Mouse (Mus musculus) midbrain, embryonic 16.5 days (tissue): ENCODE data around the gene Zfp456. TPM values are rescaled to one million over a fixed set of nuclear protein-coding genes. Genes with fewer than 3 reads are reported as not detected.
"Not testable (repeated sequence)": the region's sequence is repeated elsewhere in the genome, so short reads cannot be mapped to it uniquely, and the experiment has no call there.

ENCODE experiments used
- ATAC-seq: fragments of 200-750 bp; cut with Nextera tagmentation; 2 replicates; pipeline ENCODE4 v1.8.0; 2017; ENCODE audit warnings: moderate TSS enrichment
- H3K27ac ChIP-seq: fragments of 300-500 bp; sonication (generic); 2 replicates; pipeline ENCODE4 v1.5.1; 2014; ENCODE audit warnings: mild to moderate bottlenecking, low read length, mixed read lengths
- H3K27me3 ChIP-seq: fragments of 300-500 bp; sonication (generic); 2 replicates; pipeline ENCODE4 v1.6.1; 2014; ENCODE audit warnings: low read depth, low read length, mixed read lengths; ENCODE audit not compliant: control insufficient read depth, insufficient read depth
- H3K36me3 ChIP-seq: fragments of 300-500 bp; sonication (generic); 2 replicates; pipeline ENCODE4 v1.6.1; 2014; ENCODE audit warnings: mild to moderate bottlenecking, low read length, moderate library complexity, mixed read lengths; ENCODE audit not compliant: control insufficient read depth, insufficient read depth
- H3K4me1 ChIP-seq: fragments of 300-500 bp; sonication (generic); 2 replicates; pipeline ENCODE4 v1.6.1; 2014; ENCODE audit warnings: mild to moderate bottlenecking, low read length, mixed read lengths; ENCODE audit not compliant: control insufficient read depth, insufficient read depth
- H3K4me2 ChIP-seq: fragments of 300-500 bp; sonication (generic); 2 replicates; pipeline ENCODE4 v1.6.1; 2014; ENCODE audit warnings: mild to moderate bottlenecking, low read length, mixed read lengths
- H3K4me3 ChIP-seq: fragments of 300-500 bp; sonication (generic); 2 replicates; pipeline ENCODE4 v1.5.1; 2014; ENCODE audit warnings: low read depth, mild to moderate bottlenecking, low read length, moderate library complexity, mixed read lengths
- H3K9ac ChIP-seq: fragments of 300-500 bp; sonication (generic); 2 replicates; pipeline ENCODE4 v1.6.1; 2014; ENCODE audit warnings: low read depth, low read length, mixed read lengths
- H3K9me3 ChIP-seq: fragments of 300-500 bp; sonication (generic); replicated peaks from 2 replicates; pipeline ENCODE4 v1.6.1; 2014; ENCODE audit warnings: mild to moderate bottlenecking, low read length, mixed read lengths; ENCODE audit not compliant: control insufficient read depth, poor library complexity, severe bottlenecking
- WGBS: fragments of 180-500 bp; shearing (Covaris S2); extraction: QIAGEN DNeasy Blood & Tissue Kit; methylation state at CpG from one replicate; pipeline ENCODE4 v1.1.7; 2014; 5-methylcytosine and 5-hydroxymethylcytosine counted together
- polyA plus RNA-seq: library from polyadenylated mRNA; unstranded; fragments of >200 nt; fragmentation: Nextera tagmentation; extraction: Ambion mirVana; gene quantifications from 2 replicates; pipeline ENCODE4 v1.2.1, GENCODE M21; 2015

The Zfp456 gene
- polyA plus RNA-seq, 1 experiment from 2014 or later: 0.58 TPM

DNA sequence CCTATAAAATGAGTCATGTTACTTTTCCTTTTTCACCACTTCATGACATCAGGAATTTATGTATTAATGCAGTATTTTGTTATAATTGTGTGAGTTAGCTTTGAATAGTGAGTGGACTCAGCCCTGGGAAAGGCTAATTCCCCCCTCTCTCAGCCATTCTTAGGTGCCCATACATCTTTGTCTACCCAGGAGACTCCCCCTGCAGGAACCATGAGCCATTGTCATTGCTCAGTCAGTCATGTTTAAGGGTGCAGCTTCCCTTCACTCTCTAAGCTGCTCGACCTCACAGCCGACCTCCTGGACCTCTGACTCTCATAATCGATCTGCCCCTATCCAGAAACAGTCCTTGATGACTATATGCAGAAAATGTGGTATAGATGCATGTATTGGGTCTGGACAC lies 645 bp upstream of the Zfp456 start:
- not testable (repeated sequence) for ATAC-seq, H3K27ac ChIP-seq, H3K9me3 ChIP-seq, H3K4me2 ChIP-seq, H3K4me1 ChIP-seq, H3K4me3 ChIP-seq, H3K27me3 ChIP-seq, H3K9ac ChIP-seq, H3K36me3 ChIP-seq
- WGBS: 61% methylated on average over 3 of the region's 3 CpGs

DNA sequence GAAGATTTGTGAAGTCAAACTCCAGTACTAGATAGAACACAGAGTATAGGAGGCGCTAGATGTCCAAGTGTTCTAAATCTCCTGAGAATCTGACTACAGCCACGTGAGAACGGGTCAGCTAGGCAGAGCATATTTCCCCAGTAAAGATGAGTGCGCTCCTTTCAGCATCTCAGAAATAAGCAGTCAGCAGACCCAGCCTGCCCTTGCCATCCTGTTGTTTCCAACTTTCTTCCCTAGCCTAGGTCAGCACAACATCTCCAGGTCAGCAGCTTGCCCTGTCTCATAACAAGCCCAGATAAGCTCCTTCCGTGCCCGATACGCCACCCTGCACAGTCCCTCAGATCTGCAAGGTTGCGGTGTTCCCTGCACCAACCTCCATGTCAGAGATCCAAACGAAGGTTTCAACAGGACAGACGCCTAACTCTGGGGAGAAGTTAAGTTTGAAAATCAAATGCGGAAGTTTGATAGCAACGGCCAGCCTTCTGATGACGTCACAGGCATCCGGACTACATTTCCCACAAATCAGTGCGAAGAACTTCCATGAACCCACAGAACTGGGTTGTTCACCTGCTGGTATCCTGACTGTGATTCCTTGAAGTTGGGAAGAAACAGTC lies 15.4 kb downstream of the Zfp456 start, which contains the start of the genes Gm28044 and Zfp953:
Gm28044 (minus strand) TSS at position 406 of the 614 bp plus-strand sequence.
Zfp953 (minus strand) TSS at position 475 of the 614 bp plus-strand sequence.
- Histone ChIP-seq H3K27me3 (no peaks in the 10 kb centered on the region), H3K36me3 (no peaks in the 10 kb centered on the region), H3K27ac (peak within 1 kb of the TSS; percentile 47; the same call in 1 of the 2 replicates)

DNA sequence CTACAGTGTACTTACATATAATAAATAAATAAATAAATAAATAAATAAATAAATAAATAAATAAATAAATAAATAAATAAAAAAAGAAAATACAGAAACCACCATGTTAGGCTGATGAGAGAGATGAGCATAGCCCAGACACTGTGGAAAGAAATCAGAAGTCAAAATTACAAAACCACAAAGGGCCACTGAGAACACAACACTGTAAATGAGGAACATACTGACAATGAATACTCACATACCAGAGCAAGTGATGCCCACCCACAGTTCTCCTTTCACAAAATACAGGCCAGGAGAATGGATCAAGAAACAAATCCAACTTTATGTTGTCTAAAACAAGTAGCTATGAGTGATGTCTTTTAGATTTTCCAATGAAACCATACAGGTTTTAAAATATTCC lies 23.8 kb downstream of the Zfp456 start:
- H3K4me1 ChIP-seq: no peaks in the 10 kb centered on the region

More for the DNA sequence above, 15.4 kb downstream of the Zfp456 start, which contains the start of the genes Gm28044 and Zfp953:
- H3K9me3 ChIP-seq: no peaks in the 10 kb centered on the region
- H3K4me3 ChIP-seq: peak within 1 kb of the TSS; percentile 81
- 0% methylated on average over 15 of the region's 15 CpGs for WGBS
- peak; percentile 97 for ATAC-seq
- peak within 1 kb of the TSS; percentile 67 for H3K9ac ChIP-seq
- peaks cover 11% of the 10 kb centered on the region for H3K4me1 ChIP-seq
- H3K4me2 ChIP-seq: peak within 1 kb of the TSS; percentile 84

DNA sequence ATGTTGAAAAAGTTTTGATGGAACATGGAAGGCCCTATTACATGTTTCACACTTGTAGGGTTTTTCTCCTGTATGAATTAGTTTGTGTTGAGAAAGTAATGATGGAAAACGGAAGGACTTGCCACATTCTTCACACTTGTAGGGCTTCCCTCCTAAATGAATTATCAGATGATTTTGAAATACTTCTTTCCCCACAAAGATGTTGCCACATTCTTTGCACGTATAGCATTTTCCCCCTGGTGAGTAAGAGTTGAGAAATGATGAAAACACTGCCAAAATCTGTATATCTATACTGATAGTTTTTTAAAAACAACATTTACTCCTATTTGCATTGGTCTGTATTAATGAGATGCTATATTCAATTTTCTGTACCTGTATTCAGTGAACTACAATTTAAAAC lies 32.2 kb downstream of the Zfp456 start:
- Histone ChIP-seq H3K36me3 (no peaks in the 10 kb centered on the region), H3K4me3 (no peak overlapping the region), H3K9me3 (no peaks in the 10 kb centered on the region), H3K4me2 (no peak overlapping the region), H3K27me3 (no peaks in the 10 kb centered on the region), H3K9ac (no peak overlapping the region), H3K27ac (no peak overlapping the region), H3K4me1 (no peaks in the 10 kb centered on the region)
- WGBS: 87% methylated on average over 2 of the region's 2 CpGs
- ATAC-seq: no peak

More for the DNA sequence above, 23.8 kb downstream of the Zfp456 start:
- Histone ChIP-seq H3K9me3 (no peaks in the 10 kb centered on the region), H3K4me3 (no peak overlapping the region), H3K27me3 (no peaks in the 10 kb centered on the region), H3K27ac (no peak overlapping the region), H3K4me2 (no peak overlapping the region), H3K36me3 (no peaks in the 10 kb centered on the region), H3K9ac (no peak overlapping the region)
- ATAC-seq: no peak

DNA sequence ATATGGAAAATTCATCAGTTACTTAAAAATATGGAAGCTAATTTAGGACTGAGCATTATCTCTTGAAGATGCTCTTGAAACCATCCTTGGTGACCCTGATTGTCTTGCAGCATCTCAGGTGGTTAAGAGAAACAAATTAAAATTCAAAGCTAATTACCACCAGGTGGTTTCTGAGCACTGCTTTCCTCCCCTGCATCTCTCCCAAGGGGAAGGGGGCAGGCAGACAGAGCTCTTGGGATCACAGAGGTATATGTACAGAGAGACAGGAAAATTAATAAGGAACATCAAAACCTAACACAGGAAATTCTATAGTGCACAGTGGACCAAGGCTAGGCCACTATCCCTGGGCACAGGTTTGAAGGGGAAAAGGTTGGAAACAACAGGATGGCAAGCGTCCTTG lies 42.7 kb downstream of the Zfp456 start:
- peak; percentile 57 for ATAC-seq
- H3K9ac ChIP-seq: peak overlapping the region; percentile 52
- peaks cover 11% of the 10 kb centered on the region for H3K4me1 ChIP-seq
- 81% methylated on average over 1 of the region's 1 CpGs for WGBS
- H3K4me3 ChIP-seq: peak overlapping the region; percentile 58
- H3K27me3 ChIP-seq: no peaks in the 10 kb centered on the region
- no peaks in the 10 kb centered on the region for H3K36me3 ChIP-seq
- peak overlapping the region; percentile 83 for H3K4me2 ChIP-seq
- no peak overlapping the region for H3K27ac ChIP-seq
- no peaks in the 10 kb centered on the region; the same call in 1 of the 2 replicates for H3K9me3 ChIP-seq

DNA sequence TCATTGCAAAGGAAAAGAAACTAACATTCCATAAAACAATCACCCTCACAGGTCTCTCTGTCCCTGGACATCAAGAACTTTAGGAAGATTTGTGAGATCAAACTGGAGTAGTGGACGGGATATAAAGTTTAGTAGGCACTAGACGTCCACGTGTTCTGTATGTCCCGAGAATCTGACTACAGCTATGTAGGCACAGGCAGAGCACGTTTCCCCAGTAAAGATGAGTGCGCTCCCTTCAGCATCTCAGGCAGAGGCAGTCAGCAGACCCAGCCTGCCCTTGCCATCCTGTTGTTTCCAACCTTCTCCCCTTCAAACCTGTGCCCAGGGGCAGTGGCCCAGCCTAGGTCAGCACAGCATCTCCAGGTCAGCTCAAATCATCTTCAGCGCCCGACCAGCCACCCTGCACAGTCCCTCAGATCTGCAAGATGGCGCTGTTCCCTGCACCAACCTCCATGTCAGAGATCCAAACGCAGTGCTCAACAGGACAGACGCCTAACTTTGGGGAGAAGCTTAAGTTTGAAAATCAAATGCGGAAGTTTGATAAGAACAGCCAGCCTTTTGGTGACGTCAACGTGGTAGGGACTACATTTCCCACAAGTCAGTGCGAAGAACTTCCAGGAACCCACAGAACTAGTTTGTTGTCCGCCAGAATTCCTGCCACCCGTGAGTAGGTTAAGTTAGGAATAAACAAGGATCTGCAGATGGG lies 43.4 kb downstream of the Zfp456 start, which contains the start of gene Zfp595:
Zfp595 (minus strand) TSS at position 552 of the 706 bp plus-strand sequence.
- Histone ChIP-seq H3K9me3 (no peaks in the 10 kb centered on the region; the same call in 1 of the 2 replicates), H3K27me3 (no peaks in the 10 kb centered on the region), H3K4me2 (peak within 1 kb of the TSS; percentile 83), H3K27ac (no peak within 1 kb of the TSS), H3K4me3 (peak within 1 kb of the TSS; percentile 58), H3K4me1 (peaks cover 11% of the 10 kb centered on the region), H3K9ac (peak within 1 kb of the TSS; percentile 70), H3K36me3 (no peaks in the 10 kb centered on the region)
- peak; percentile 94 for ATAC-seq
- 14% methylated on average over 17 of the region's 17 CpGs for WGBS

Other genes with a start within 250 kb of the Zfp456 start
- gene Rsl1, start 202.6 kb downstream of the Zfp456 start, polyA plus RNA-seq: 7.7 and 8.2 TPM in 2 replicates
- gene Zfp455, start 181.3 kb downstream of the Zfp456 start, polyA plus RNA-seq: 2.3 and 2.9 TPM in 2 replicates
- gene Zfp458, start 97.3 kb downstream of the Zfp456 start, polyA plus RNA-seq: 5.8 and 6.9 TPM in 2 replicates
- 0.97 and 1.2 TPM in 2 replicates for gene Zfp457, start 69.3 kb downstream of the Zfp456 start, polyA plus RNA-seq
- 1.6 and 1.9 TPM in 2 replicates for gene Zfp595, start 43.2 kb downstream of the Zfp456 start, polyA plus RNA-seq
- gene Gm28044, start 15.3 kb downstream of the Zfp456 start, polyA plus RNA-seq: not detected in 2 replicates
- gene Zfp953, start 15.2 kb downstream of the Zfp456 start, polyA plus RNA-seq: 0.57 and 0.65 TPM in 2 replicates
- 0.31 TPM in 1 of 2 replicates, not detected in the other for gene Gm28041, start 77 bp downstream of the Zfp456 start, polyA plus RNA-seq
- gene Zfp429, start 24.0 kb upstream of the Zfp456 start, polyA plus RNA-seq: 3.8 and 4.0 TPM in 2 replicates
- gene Zfp459, start 45.6 kb upstream of the Zfp456 start, polyA plus RNA-seq: 0.77 and 1.7 TPM in 2 replicates
- 6.5 TPM in 2 replicates for gene Zfp874a, start 75.8 kb upstream of the Zfp456 start, polyA plus RNA-seq
- gene Zfp874b, start 108.4 kb upstream of the Zfp456 start, polyA plus RNA-seq: 3.0 and 3.1 TPM in 2 replicates
- 11.4 and 12.9 TPM in 2 replicates for gene Zfp58, start 124.7 kb upstream of the Zfp456 start, polyA plus RNA-seq
- gene Gm26965, start 150.3 kb upstream of the Zfp456 start, polyA plus RNA-seq: 0.40 and 0.50 TPM in 2 replicates
- 35.8 and 38.0 TPM in 2 replicates for gene Zfp87, start 150.4 kb upstream of the Zfp456 start, polyA plus RNA-seq
- gene Zfp748, start 178.0 kb upstream of the Zfp456 start, polyA plus RNA-seq: 16.0 and 16.3 TPM in 2 replicates
- 5.5 and 5.8 TPM in 2 replicates for gene Zfp729b, start 233.9 kb upstream of the Zfp456 start, polyA plus RNA-seq